Mouse (Mus musculus): ENCODE measurements at regions not wholly inside any gene's neighbourhood (a gene's known extent, or its start where the extent isn't known, plus 50 kb on each side); places are given as distances from the start of the nearest gene placed in this dataset.

- DNase-seq, result peak; percentile 46
Observed at GRCm38 (mm10) chr2:174532671-174533363, 59.9 kb upstream of the Prelid3b start.

DNA sequence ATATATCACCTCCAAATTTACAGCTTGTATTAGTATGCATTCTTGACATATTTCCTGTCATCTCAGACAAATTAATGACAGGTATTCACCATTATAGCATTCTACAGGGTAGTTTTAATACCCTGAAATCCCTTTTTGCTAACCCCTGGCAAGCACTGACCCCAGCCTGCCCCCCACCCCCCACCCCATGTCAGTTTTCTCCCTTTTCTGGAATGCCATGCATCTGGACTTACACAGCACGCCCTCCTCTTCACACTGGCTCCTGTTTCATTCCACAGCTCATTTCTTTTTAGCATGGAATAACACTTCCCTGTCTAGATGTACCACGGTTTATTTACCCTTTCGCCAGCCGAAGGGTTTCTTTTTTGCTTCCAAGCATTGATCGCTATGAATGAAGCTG, 67.8 kb upstream of the Prelid3b start:
- no peak for DNase-seq

GRCm38 (mm10) chr2:174547207-174547606, 74.3 kb upstream of the Prelid3b start:
- peak; percentile 68 for DNase-seq

- peak; percentile 74 for DNase-seq
Observed at GRCm38 (mm10) chr2:174547701-174548100, 74.8 kb upstream of the Prelid3b start.

- DNase-seq, result peak; percentile 59
Observed at GRCm38 (mm10) chr2:174548776-174549175, 75.9 kb upstream of the Prelid3b start.

- no peak for DNase-seq
Observed at GRCm38 (mm10) chr2:174555778-174556177, 82.9 kb upstream of the Prelid3b start.

DNA sequence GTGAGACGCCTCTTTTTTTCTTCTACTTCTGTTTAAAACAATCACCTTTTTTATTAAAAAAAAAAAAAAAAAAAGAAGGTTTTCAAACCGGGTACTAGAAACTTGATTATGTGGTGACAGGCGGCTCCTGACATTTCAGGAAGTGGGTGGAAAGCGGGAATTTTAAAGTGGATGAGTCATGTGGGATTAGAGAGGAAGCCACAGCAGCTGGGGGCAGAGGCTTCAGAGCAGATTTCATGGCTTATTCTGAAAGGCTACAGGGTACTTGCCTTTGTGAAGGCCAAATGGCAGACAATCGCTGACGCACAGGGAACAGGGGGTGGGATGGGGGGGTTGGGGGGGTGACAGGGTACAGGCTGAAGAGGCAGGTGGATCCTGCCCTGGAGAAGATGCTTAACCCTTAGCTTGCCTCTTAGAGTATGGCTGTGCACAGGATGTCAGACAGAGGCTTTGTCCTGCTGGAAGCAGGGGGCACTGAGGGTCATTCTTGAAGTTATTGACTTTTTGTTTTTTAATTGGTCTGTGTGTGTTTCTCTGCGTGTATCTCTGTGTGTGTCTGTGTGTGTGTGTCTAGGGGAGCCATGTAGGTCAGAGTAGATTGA, 81.4 kb upstream of the Zfp831 start:
- DNase-seq, result peak; percentile 34

- no peak for DNase-seq
Observed at GRCm38 (mm10) chr2:174563917-174564316, 79.4 kb upstream of the Zfp831 start.

GRCm38 (mm10) chr2:174564817-174565216, 78.5 kb upstream of the Zfp831 start:
- no peak for DNase-seq

- no peak for DNase-seq
Observed at GRCm38 (mm10) chr2:174565891-174566290, 77.4 kb upstream of the Zfp831 start.

DNA sequence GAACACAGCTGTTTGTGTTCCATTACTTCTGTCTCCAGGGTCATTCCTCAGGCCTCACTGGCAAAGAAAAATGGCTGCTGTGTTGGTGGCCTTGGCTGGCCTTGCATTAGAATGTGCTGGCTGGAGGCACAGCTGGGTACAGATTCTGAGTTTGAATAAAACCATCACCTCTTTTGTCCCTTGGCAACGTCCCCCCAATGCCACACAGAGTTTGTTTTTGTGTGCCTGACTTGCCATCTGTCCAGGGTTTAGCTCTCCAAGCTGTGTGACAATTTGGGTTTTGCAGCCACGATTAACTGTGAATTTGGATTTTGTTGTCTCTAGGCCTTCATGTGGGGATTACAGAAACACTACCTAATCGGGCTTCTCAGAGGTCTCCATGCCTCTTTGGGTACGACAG, 76.6 kb upstream of the Zfp831 start:
- no peak for DNase-seq

DNA sequence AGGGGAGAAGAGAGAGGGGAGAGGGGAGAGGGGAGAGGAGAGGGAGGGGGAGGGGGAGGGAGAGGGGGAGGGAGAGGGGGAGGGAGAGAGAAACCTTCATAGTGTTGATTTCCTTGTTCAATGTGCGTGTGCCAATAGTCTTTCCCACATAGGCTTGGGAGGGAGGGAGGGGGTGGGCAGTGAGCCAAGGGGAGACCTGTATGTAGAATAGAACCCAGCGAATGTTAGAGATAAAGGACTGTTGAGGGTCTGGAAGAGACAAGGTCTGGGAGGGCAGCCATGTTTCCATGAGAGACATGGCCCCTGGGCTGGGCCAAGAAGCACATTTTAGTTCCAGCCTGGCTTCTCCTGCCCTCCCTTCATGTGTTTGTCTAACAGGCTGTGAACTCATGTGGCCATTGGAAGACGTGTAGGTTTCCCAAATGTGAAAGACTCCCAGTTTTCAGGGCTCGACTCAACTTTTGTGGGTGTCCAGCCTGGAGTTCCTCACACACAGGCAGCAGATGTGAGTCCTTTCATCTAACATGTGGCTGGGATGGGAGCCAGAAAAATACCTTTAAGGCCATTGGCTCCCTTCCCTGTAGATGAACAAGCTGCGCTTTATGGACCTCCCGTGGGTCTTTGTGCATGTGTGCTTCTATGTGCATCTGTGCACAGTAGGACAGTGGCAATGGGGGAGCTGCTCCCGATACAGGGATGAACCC, 68.4 kb upstream of the Zfp831 start:
- DNase-seq, result no peak

DNA sequence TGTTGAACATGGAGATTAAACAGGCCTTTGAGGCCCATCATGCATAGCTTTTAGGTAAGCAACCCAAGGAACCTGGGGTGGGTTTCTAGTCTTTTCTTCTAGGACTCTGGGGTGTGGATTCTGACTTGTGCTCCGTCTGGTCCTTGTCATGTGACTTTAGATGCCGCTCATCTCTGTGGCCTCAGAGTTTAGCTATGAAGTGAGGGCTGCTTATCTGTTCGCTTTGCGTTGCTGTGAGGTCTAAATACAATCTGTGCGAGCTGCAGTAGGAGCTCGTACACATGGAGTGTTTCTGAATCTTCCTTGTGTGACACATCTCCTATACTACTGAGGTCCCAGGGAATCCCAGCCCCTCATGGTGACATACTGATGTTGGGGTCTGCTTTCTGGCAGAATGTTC, 67.8 kb upstream of the Zfp831 start:
- DNase-seq, result no peak

GRCm38 (mm10) chr2:174580906-174581703, 62.2 kb upstream of the Zfp831 start:
- no peak for DNase-seq

DNA sequence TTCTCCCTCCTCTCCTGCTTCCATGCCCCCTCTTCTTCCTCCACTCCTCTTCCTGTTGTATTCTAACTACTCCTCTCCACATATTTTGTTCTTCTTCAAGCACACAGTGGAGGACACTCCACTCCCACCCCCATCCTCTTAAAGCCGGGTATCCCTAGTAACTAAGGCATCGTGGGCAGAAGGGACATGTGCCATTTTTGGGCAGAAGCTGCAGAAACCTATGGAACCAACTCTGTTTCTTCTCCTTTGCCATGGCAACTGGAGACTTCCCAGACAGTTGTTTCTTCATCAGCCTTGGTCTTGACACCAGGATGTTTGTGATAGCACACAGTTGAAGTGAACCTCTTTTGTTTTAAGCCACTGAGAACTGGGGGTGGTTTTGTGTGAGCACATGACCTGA, 59.1 kb upstream of the Zfp831 start:
- no peak for DNase-seq

Measured in adrenal gland, postnatal 10 days (tissue).